Mouse (Mus musculus) telencephalon, adult 2 months (tissue): ENCODE data around the gene Scube1.

Experiments
- DNase-seq: peaks from one replicate; pipeline ENCODE4 v3.0.0-alpha.2; 2011; ENCODE audit warnings: low read depth, low spot score

Gene Scube1

DNA sequence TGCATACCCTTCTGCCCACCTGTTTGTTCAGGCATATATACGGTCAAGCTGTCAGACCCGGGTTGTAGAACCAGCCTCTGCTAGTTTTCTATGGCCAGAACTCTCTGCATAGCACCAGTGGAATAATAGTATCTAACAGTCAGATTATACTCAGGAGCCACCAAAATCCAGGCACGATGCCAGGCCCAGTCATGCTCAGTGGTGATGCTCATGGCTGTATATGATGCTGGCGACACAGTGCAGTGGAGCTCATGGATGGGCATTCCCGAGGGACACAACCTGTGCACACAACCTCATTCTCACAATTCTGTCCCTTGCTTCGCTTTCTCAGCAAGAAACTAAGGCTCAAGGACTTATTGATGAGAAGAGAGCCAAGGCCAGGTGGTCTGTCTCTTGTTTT, 58.8 kb downstream of the Scube1 start:
- DNase-seq: no peak

- DNase-seq: peak; percentile 23
Measured at GRCm38 (mm10) chr15:83664722-83665121, 60.1 kb downstream of the Scube1 start.

- no peak for DNase-seq
Measured at GRCm38 (mm10) chr15:83663066-83663465, 61.8 kb downstream of the Scube1 start.

DNA sequence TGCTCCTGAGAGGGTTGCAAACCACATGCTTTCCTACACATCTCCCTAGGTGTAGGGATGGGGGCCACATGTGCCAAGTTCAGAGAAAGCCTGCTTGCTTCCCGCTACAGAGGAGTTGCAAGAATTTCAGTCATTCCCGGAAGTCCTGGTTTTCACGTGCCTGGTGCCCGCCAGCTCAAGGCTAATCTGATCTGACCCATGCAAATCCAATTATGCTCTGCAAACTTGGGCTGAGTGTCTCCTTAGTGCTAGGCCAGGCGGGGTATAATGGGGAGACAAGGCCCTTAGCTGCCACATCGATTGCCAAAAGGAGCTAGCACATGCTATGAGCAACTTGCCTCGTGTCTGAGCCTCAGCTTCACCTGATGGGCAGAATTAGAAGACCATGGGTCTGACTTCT, 62.7 kb downstream of the Scube1 start:
- no peak for DNase-seq

- DNase-seq: no peak
Measured at GRCm38 (mm10) chr15:83642518-83642917, 82.3 kb downstream of the Scube1 start.

DNA sequence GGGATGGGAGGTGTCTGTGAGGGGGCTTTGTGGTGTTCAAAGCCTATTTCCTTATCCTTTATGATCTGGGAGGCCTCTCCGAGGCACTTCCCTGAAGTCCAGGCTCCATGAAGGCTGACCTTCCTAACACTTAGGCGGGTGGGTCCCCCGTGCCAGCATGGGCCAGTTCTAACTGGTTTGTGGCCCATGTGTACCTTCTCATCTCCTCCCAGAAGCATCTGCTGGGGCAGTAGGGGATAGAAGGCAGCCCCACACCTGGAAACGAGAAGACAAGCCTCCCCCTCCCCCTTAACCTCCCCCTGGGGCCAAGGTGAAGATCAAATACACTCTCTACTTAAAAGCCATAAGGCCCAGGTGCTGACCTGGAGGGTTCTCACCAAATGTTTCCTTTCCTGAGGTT, 84.6 kb downstream of the Scube1 start:
- no peak for DNase-seq

- no peak for DNase-seq
Measured at GRCm38 (mm10) chr15:83639160-83639559, 85.7 kb downstream of the Scube1 start.

GRCm38 (mm10) chr15:83638196-83638899, 86.5 kb downstream of the Scube1 start:
- no peak for DNase-seq

- no peak for DNase-seq
Measured at GRCm38 (mm10) chr15:83636759-83637158, 88.1 kb downstream of the Scube1 start.

- no peak for DNase-seq
Measured at GRCm38 (mm10) chr15:83635251-83635650, 89.6 kb downstream of the Scube1 start.

- peak; percentile 6 for DNase-seq
Measured at GRCm38 (mm10) chr15:83634076-83634475, 90.7 kb downstream of the Scube1 start.

DNA sequence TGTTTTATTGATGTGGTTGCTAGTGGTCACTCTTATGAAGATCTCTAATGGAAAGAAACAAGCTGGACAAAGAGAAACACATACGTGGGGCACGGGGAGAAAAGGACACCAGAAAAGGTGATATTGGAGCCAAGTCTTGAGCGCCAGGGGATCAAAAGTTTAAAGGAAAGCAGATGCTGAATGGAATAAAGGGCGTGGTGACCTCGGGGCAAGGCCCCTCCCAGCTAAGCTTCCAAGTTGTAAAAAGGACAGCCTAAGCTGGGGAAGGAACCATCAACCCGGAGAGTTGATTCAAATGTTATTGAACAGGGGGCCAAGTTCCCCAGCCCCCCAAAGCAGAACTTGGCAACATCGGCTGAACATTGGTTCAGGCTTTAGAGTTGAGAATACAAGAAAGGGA, 93.8 kb downstream of the Scube1 start:
- DNase-seq: no peak

DNA sequence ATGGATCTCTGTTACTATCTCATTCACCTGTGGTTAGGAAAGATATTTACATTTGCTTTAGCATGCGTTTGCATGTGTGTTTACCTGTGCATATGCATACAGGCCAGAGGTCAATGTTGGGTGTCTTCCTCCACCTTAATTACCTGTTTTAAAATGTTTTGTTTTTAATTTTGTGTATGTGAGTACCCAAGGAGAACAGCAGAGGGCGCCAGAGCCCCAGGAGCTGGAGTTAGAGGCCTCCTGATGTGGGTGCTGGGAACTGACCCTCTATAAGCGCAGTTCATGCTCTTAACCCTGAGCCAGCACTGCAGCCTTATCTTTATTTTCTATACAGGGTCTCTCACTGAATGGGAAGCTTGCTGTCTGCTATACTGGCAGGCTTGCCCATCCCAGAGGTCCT, 95.1 kb downstream of the Scube1 start:
- no peak for DNase-seq

DNA sequence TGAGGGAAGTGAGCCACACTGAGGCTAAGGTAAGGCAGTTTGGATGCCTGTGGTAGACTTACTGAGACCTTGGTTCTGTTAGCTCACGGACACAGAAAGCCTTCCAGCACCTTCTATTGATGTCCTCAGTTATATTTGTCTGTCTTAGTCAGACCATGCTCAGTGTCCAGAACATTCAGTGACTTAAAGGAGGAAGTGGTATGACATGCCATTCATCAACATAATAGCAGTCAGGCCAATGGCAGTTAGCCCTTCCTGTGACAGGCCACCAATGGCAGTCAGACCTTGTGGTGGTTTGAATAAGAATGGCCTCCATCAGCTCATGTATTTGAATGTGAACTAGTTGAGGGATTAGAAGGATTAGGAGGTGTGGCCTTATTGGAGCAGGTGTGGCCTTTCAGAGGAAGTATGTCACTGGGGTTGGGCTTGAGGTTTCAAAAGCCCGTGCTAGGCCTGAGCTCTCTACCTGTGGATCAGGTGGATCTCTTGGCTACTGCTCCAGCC, 98.6 kb downstream of the Scube1 start:
- DNase-seq: no peak

DNA sequence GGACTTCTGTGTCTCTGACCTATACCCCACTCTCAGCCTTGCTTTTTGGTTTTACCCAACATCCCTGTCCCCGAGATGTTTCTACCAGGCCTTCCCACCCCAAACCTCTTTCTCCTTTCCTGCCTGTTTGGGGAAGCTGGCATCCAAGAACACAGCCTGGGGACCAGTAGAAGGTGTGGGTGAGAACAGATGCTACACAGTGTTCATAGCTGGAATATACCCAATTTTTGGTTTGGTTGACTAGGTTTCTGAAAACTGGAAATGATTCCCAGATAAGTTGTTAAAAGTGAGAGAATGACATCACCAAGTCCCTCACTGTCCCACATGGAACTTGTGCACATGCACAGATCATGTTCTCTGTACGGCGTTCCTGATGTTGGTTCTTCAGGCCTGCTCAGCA, 109.6 kb downstream of the Scube1 start:
- DNase-seq: peak; percentile 76

GRCm38 (mm10) chr15:83607115-83607802, 117.6 kb downstream of the Scube1 start:
- DNase-seq: no peak

DNA sequence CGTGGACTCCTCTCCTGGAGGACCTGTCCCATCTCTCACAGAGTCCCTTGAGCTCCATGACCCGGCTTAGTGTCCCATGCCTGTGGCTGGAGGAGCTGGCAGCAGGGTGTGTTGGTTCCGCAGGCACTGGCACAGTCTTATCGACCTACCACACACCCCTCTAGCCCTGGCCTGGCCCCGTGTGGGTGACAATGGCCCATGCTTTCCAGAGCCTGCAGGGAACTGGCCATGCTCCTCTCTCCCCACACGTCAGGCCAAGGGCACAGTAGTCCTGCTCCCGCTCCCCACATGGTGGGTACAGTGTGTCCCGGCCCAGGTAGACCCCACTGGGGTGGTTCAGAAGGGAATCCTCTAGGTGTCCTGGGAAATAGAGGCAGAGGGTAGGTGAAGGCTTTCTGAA, 118.1 kb downstream of the Scube1 start:
- no peak for DNase-seq

DNA sequence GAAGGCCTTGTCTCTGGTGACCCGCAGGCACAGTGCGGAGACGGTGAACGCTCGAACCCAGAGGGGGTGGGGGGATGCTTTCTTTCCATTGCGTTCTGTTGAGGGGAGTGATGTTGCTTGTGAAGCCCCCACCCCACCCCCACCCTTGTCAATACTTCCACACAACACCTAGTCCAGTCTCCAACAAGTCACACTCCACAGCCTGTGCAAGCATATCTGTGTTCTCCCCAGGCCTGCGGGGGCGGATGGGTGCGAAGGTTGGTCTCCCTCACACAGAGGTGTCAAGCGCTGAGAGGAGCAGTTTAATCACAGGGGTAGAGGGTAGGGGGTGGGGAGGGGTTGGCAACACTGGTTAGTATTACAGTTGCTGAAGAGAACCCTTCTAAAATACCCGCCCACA, 118.6 kb downstream of the Scube1 start:
- no peak for DNase-seq

- no peak for DNase-seq
Measured at GRCm38 (mm10) chr15:83603426-83603825, 121.4 kb downstream of the Scube1 start.

- DNase-seq: no peak
Measured at GRCm38 (mm10) chr15:83603046-83603396, 121.8 kb downstream of the Scube1 start.

- no peak for DNase-seq
Measured at GRCm38 (mm10) chr15:83602372-83603045, 122.3 kb downstream of the Scube1 start.

DNA sequence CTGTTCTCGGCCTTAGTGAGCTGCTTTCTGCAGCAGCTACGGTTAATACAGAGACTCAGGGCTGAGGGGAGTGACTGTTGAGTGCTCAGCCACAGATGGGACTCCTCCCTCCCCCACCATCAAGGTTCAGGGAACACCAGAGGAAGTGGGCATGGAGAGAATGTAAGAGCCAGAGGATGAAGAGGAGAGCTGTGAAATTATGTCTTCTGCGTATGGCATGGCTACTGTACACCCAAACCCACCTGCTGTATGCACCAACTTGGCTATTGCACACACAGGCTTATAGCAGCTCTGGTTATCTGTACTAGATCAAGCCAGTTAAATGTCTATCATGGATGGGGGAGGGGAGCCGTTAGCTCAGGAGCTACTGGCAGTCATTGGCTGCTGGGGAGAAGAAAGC, 123.6 kb downstream of the Scube1 start:
- no peak for DNase-seq

DNA sequence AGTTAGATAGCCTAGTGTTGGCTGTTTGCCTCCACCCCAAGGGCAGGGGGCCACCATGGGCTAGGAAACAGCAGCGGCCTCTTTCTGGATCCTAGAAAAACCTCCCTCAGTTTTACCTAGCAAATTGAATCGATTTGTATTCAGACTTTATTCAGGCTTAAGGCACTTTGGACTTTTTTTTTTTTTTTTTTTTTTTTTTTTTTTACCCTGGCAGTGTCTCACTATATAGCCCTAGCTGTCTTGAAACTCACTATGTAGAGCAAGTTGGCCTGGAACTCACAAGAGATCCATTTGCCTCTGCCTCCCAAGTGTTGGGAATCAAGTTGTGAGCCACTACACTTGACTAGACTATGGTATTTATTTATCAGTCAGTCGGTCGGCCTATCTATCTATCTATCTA, 128.0 kb downstream of the Scube1 start:
- DNase-seq: no peak
